Mouse (Mus musculus) gastrocnemius, postnatal 14 days (tissue): ENCODE data around the gene Olfr883. TPM values are rescaled to one million over a fixed set of nuclear protein-coding genes. Genes with fewer than 3 reads are reported as not detected.

Experiments
- DNase-seq: peaks from one replicate; pipeline ENCODE4 v3.0.0; 2021; ENCODE audit warnings: mixed read lengths
- intact Hi-C: fragments of 180-260 bp; cut with DNase I; formaldehyde crosslinking; loops from one replicate; pipeline ENCODE4 v1.15.1; 2025; ENCODE audit warnings: low total_unique reads
- long read RNA-seq, 2 experiments: library from polyadenylated mRNA; stranded (forward); transcript quantifications; one replicate each; pipeline ENCODE4 v2.0.0; 2021
- total RNA-seq, 2 experiments: library from RNA; stranded (reverse); gene quantifications; 2 replicates each; pipeline ENCODE4 v1.2.3; 2021

Gene Olfr883
- not detected for total RNA-seq
- long read RNA-seq, experiment 1, result 0 reads
- long read RNA-seq, experiment 2, result 0 reads

GRCm38 (mm10) chr9:38025508-38025907 lies at the start of gene Olfr883:
Gene Olfr883, plus strand, starts transcription at chr9:38025808.
- DNase-seq, result no peak
- intact Hi-C loops, result no loop called here

GRCm38 (mm10) chr9:37991525-37991924 lies 34.1 kb upstream of the Olfr883 start, which contains the start of gene Olfr881:
Gene Olfr881, plus strand, starts transcription at chr9:37991825.
- intact Hi-C loops, result no loop called here
- DNase-seq, result no peak

GRCm38 (mm10) chr9:37998581-37999204 lies 26.9 kb upstream of the Olfr883 start:
- DNase-seq, result no peak

DNA sequence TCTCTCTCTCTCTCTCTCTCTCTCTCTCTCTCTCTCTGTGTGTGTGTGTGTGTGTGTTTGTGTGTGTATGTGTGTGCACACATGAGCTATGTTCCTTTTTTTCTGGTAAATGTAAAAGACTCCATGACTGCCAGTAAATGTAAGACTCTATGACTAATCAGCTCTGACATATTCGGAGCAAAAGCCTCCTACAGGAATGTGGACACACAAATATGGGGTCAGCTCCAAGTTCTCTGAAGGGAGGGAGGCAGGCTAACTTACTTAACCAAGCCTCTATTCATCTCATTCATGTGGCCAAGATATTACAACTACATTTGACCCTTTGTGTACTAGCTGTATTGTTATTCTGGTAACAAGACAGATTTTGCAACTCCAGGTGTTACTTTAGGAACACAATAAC lies 25.6 kb upstream of the Olfr883 start:
- DNase-seq, result no peak
- intact Hi-C loops, result no loop called here

More at GRCm38 (mm10) chr9:37998581-37999204, 26.9 kb upstream of the Olfr883 start:
- intact Hi-C loops, result no loop called here

- intact Hi-C loops, result no loop called here
These were observed 20.6 kb downstream of the Olfr883 start, which contains the start of gene Olfr884 for GRCm38 (mm10) chr9:38046255-38046654. Gene Olfr884, plus strand, starts transcription at chr9:38046555.

GRCm38 (mm10) chr9:38061022-38061421 lies 35.4 kb downstream of the Olfr883 start, which contains the start of gene Olfr885:
Gene Olfr885, plus strand, starts transcription at chr9:38061322.
- intact Hi-C loops, result no loop called here
- no peak for DNase-seq

More at GRCm38 (mm10) chr9:38046255-38046654, 20.6 kb downstream of the Olfr883 start, which contains the start of gene Olfr884:
- DNase-seq, result no peak

Other genes starting within 250 kb of the Olfr883 start
- gene Olfr876, start 222.8 kb upstream of the Olfr883 start, total RNA-seq, result not detected
- gene Olfr877, start 171.5 kb upstream of the Olfr883 start, total RNA-seq, result not detected
- gene Olfr145, start 129.1 kb upstream of the Olfr883 start, total RNA-seq, result not detected
- not detected for gene Olfr878, start 108.0 kb upstream of the Olfr883 start, total RNA-seq
- gene Olfr881, start 34.0 kb upstream of the Olfr883 start, total RNA-seq, result not detected
- not detected for gene Olfr884, start 20.7 kb downstream of the Olfr883 start, total RNA-seq
- gene Olfr885, start 35.5 kb downstream of the Olfr883 start, total RNA-seq, result not detected
- not detected for gene Olfr887, start 58.3 kb downstream of the Olfr883 start, total RNA-seq
- gene Olfr888, start 82.3 kb downstream of the Olfr883 start, total RNA-seq, result not detected
- gene Olfr889, start 89.4 kb downstream of the Olfr883 start, total RNA-seq, result not detected
- not detected for gene Olfr890, start 116.7 kb downstream of the Olfr883 start, total RNA-seq
- not detected for gene Olfr891, start 155.0 kb downstream of the Olfr883 start, total RNA-seq
- gene Olfr893, start 182.6 kb downstream of the Olfr883 start, total RNA-seq, result not detected
- not detected for gene Olfr894, start 192.2 kb downstream of the Olfr883 start, total RNA-seq
- not detected for gene Olfr143, start 227.0 kb downstream of the Olfr883 start, total RNA-seq
- gene Olfr895, start 242.0 kb downstream of the Olfr883 start, total RNA-seq, result not detected